Mouse (Mus musculus) urinary bladder, adult 18-20 months (tissue): ENCODE measurements around the gene Shroom3.

ENCODE experiments used
- DNase-seq, 2 experiments: peaks; one replicate each; pipeline ENCODE4 v3.0.0; 2022; ENCODE audit warnings: low spot score in 2 of 2, mixed read lengths in 2 of 2

Gene Shroom3

DNA sequence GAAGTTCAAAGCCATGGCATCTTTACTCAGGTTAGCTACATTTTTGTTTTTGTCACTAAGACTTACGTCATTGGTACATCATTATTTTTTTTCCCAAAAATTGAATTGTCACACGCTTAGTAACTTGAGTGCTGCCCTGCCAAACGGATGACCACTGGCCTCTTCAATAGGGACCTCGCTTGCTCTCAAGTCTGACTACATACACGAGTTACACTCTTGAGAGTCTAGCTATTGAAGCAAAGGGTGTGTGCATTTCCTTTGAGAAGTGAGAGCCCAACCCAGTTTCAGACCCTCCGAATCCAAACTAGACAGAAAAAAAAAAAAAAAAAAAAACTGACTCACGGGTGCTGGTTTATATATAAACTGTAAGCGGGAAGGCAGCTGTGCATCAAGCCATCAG, 286.2 kb downstream of the Shroom3 start:
- no peak for DNase-seq

DNA sequence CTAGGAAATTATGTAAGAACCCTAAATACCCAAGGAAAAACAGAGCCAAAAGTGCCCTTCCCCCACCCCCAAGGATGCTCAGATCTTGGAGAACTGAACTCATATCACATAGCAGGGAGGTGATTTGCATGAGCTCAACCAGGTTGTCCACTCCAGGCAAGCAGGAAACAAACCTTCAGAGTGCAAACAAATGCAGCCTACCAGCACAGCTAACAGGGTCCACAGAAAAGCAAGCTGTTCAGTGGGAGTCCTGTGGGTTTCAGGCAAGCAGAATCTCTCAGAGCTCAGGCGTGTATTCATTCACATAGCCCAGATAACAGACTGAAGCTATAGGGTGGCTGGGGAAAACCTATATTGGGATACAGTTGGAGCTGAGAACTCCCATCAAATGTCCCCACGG, 286.7 kb downstream of the Shroom3 start:
- DNase-seq: no peak

- DNase-seq: no peak
Observed at GRCm38 (mm10) chr5:92970480-92970879, 287.2 kb downstream of the Shroom3 start.

GRCm38 (mm10) chr5:92980393-92980792, 297.2 kb downstream of the Shroom3 start:
- DNase-seq: no peak

- no peak for DNase-seq
Observed at GRCm38 (mm10) chr5:92980862-92981261, 297.6 kb downstream of the Shroom3 start.

DNA sequence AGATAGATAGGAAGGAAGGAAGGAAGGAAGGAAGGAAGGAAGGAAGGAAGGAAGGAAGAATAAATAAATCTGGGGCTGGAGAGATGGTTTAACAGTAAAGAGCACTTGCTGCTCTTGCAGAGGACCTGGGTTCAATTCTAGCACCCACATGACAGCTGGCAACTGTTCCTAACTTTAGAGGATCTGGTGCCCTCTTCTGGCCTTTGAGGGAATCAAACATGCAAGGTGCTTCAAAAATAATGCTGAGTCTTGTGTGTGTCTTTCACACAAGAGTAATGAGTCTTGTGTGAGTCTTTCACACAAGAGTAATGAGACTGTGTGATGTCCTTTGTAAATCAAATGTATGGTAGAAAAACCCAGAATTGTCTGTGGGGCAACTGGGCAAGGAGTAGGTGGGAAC, 299.4 kb downstream of the Shroom3 start:
- DNase-seq: no peak

GRCm38 (mm10) chr5:92983942-92984341, 300.7 kb downstream of the Shroom3 start:
- no peak for DNase-seq

DNA sequence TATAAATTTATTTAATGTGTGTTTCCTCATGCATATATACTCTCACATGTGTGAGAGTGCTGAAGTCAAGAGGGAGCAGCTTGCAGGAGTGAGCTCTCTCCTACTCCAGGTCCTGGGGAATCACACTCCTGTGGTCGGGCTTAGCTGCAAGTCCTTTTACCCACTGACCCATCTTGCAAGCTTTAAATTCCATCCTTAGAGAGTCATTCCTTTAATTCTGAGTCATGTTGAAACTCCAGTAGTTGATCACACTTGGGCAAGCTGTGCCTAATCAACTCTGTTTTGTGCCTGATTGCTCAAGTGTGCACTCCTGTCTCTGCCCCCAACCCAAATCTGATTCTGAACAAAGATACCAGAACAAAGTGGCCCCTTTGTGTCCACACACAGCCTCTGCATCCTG, 301.5 kb downstream of the Shroom3 start:
- no peak for DNase-seq

GRCm38 (mm10) chr5:92985391-92985790, 302.2 kb downstream of the Shroom3 start:
- DNase-seq: no peak

DNA sequence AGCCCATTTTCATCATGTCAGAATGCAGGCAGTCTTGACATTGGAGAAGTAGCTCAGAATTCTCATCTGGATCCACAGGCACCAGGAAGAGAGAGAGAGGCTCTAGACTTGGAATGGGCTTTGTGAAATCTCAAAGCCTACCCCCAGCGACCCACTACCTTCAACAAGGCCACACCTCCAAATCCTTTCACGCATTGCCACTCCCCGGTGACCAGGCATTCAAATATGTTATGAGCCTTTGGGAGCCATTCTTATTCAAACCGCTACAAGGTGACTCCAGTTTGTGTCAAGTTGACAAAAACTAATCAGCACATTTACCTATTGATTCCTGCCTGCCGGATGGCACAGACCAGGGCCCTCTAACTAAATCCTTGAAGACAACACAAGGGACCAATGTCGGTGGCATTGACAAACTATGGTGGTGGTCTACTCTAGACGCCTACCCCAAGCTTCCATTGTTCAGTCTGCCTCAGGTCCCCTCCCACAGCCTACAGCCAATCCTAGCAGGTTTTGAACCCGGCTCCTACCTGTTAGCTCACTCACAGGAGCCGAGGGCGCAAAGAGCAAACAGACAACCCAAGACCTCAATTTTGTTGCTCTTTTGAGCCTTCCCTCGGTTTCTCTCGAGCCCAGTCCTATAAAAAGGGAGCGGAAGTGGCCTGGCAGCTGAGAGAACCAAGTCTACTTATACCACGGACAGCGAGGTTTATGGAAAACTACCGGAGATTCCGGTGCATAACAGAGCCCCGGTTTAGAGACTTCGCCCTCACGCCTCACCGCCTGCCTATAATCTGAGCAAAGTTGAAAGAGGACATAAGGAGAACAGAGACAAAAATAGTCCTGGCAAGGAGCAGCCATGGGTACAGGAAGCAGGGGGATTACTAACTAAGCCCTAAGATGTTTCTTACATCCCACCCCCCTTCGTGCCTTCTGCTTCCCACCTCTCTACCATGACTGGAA, 303.7 kb downstream of the Shroom3 start:
- DNase-seq: no peak

- no peak for DNase-seq
Observed at GRCm38 (mm10) chr5:92987891-92988768, 304.9 kb downstream of the Shroom3 start.

DNA sequence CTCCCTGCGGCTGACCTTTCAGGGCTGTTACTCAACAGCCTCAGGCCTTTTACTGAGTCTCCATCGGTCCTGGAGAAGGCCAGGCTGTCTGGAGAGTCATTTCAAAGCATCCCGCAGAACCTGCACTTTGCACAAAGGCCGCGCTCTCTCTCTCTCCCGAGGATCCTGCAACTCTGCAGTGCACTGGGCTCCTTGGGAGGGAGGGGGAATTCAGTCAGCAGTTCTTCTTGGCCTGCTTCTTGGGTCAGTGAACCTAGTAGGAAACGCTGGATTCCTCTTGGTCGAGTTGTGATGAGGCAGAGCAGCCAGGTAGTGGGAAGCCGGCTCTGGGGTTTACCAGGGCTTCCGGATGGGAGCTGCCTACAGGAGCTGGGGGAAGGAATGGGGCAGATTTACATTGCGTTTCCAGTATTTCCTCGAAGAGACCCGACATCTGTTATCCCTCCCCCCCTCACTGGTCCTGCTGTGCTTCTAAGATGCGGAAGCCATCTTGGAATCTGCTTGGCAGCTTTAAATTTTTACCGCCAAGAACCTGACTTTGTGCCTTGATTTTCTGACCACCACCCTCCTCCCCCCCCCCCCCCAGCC, 305.6 kb downstream of the Shroom3 start:
- DNase-seq: no peak

GRCm38 (mm10) chr5:92992106-92992505, 308.9 kb downstream of the Shroom3 start:
- no peak for DNase-seq

- DNase-seq: no peak
Observed at GRCm38 (mm10) chr5:92994309-92994708, 311.1 kb downstream of the Shroom3 start.

- DNase-seq: no peak
Observed at GRCm38 (mm10) chr5:92994861-92995260, 311.6 kb downstream of the Shroom3 start.

- no peak for DNase-seq
Observed at GRCm38 (mm10) chr5:92997428-92998120, 314.3 kb downstream of the Shroom3 start.

DNA sequence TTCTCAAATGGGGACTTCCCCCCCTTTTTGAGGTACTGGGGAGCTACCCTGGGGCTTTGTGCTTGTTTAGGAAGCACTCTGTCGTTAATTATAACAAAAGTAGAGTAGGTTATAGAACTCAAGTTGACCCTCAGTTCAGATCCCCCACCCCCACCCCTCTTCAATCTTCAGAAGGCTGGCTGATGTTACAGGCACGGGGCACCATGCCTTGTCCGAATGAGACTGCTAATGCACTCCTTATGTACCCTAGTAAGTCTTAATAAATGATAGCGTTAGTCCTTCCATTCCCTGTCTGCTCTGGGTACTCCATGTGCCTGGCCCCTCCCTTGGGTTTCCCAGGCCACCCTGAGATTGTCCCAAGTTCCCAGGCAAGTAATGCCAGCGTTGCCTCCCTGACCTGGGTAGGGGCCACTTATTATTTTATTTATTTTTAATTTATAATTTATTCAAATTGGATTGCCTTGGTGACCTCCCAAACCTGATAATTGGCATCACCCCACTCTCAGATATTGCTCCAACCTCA, 315.3 kb downstream of the Shroom3 start:
- no peak for DNase-seq

DNA sequence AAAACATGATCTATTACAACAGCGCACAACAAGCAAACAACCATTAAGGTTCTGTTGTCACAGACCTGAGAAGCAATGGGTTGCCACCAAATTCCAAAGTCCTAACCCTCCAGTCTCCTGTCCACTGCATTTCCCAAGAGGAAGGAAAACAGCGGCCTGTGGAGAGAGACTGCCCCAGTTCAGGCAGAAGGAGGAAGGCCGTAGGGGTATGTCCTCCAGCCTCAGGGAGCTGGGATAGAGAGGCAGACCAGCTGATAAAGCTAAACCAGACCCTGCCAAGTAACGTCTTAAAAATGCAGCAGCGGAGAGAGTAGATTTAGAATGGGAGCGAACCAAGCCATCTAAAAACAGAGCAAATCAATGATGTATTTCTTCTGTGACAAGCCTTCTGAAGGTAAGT, 316.8 kb downstream of the Shroom3 start:
- DNase-seq: no peak

GRCm38 (mm10) chr5:93000774-93001757, 317.8 kb downstream of the Shroom3 start:
- no peak for DNase-seq

- no peak for DNase-seq
Observed at GRCm38 (mm10) chr5:93002615-93003014, 319.4 kb downstream of the Shroom3 start.
